Mouse (Mus musculus) mesoderm, embryonic 11.5 days (tissue): ENCODE measurements around the gene Il15ra.

Experiments used
- DNase-seq: peaks from one replicate; pipeline ENCODE4 v3.0.0-alpha.2; 2012; ENCODE audit warnings: low read depth, low spot score

The Il15ra gene

GRCm38 (mm10) chr2:11708538-11708937 is 3.4 kb downstream of the Il15ra start:
- no peak for DNase-seq

GRCm38 (mm10) chr2:11710101-11710500 is 5.0 kb downstream of the Il15ra start:
- peak; percentile 14 for DNase-seq

GRCm38 (mm10) chr2:11712483-11712990 is 7.4 kb downstream of the Il15ra start:
- no peak for DNase-seq

- DNase-seq: no peak
Measured at GRCm38 (mm10) chr2:11713021-11713420, 7.9 kb downstream of the Il15ra start.

GRCm38 (mm10) chr2:11714535-11714934 is 9.4 kb downstream of the Il15ra start:
- no peak for DNase-seq

GRCm38 (mm10) chr2:11718573-11718972 is 13.5 kb downstream of the Il15ra start:
- no peak for DNase-seq

- DNase-seq: no peak
Measured at GRCm38 (mm10) chr2:11722564-11722963, 17.5 kb downstream of the Il15ra start.

GRCm38 (mm10) chr2:11727574-11727973 is 22.5 kb downstream of the Il15ra start:
- DNase-seq: no peak

- peak; percentile 11 for DNase-seq
Measured at GRCm38 (mm10) chr2:11729091-11729490, 24.0 kb downstream of the Il15ra start.

- no peak for DNase-seq
Measured at GRCm38 (mm10) chr2:11732978-11733377, 27.9 kb downstream of the Il15ra start.

GRCm38 (mm10) chr2:11735853-11736252 is 30.8 kb downstream of the Il15ra start:
- DNase-seq: no peak

- no peak for DNase-seq
Measured at GRCm38 (mm10) chr2:11738794-11739193, 33.7 kb downstream of the Il15ra start.

GRCm38 (mm10) chr2:11739516-11740051 is 34.5 kb downstream of the Il15ra start:
- DNase-seq: no peak

GRCm38 (mm10) chr2:11762541-11762940 is 57.5 kb downstream of the Il15ra start:
- no peak for DNase-seq

- DNase-seq: no peak
Measured at GRCm38 (mm10) chr2:11765694-11766093, 60.6 kb downstream of the Il15ra start.

GRCm38 (mm10) chr2:11766485-11767160 is 61.5 kb downstream of the Il15ra start:
- no peak for DNase-seq

- no peak for DNase-seq
Measured at GRCm38 (mm10) chr2:11767161-11767545, 62.1 kb downstream of the Il15ra start.

GRCm38 (mm10) chr2:11771701-11772100 is 66.6 kb downstream of the Il15ra start:
- no peak for DNase-seq

GRCm38 (mm10) chr2:11772401-11772800 is 67.3 kb downstream of the Il15ra start:
- DNase-seq: no peak

- DNase-seq: no peak
Measured at GRCm38 (mm10) chr2:11774426-11774825, 69.3 kb downstream of the Il15ra start.

GRCm38 (mm10) chr2:11775121-11775520 is 70.0 kb downstream of the Il15ra start:
- DNase-seq: no peak

GRCm38 (mm10) chr2:11776415-11776814 is 71.3 kb downstream of the Il15ra start:
- no peak for DNase-seq
